ENCODE assay signal across 8 mouse cellular contexts in genomic region chr13:67305822-67306672, GRCm38 (mm10). TPM values are rescaled to one million over a fixed set of nuclear protein-coding genes. Genes with fewer than 3 reads are reported as not detected.
DNase-seq lines count a peak whose midpoint lies in the region; ATAC-seq lines count a peak whose summit lies in the region.

Gene Zfp457 (minus strand): TSS chr13:67306485.

- H3K4me3 ChIP-seq in hindbrain, embryonic 16.5 days (ENCODE audit: low read length) = peak within 1 kb of the TSS; percentile 49
- H3K4me3 ChIP-seq in macrophage (ENCODE audit: inconsistent target) = peak within 1 kb of the TSS; percentile 93

- H3K27ac ChIP-seq in hindbrain, embryonic 16.5 days (ENCODE audit: low read depth, low read length) = peak within 1 kb of the TSS; percentile 46
- H3K27ac ChIP-seq in macrophage = peak within 1 kb of the TSS; percentile 58

- peak within 1 kb of the TSS; percentile 82 for H3K4me2 ChIP-seq in hindbrain, embryonic 16.5 days (ENCODE audit: low read length)

- WGBS in hindbrain, embryonic 16.5 days = 9% methylated on average over 16 of the region's 16 CpGs
- 8% methylated on average over 16 of the region's 16 CpGs for WGBS in macrophage (ENCODE audit: missing documents)

- no peaks in the 10 kb centered on the region for H3K36me3 ChIP-seq in hindbrain, embryonic 16.5 days (ENCODE audit: control insufficient read depth, insufficient read depth, low read length)
- H3K36me3 ChIP-seq in macrophage (ENCODE audit: inconsistent target) = no peaks in the 10 kb centered on the region

- ATAC-seq in hindbrain, embryonic 16.5 days = peak; percentile 99

- no peaks in the 10 kb centered on the region for H3K79me2 ChIP-seq in macrophage (ENCODE audit: inconsistent target)

- no peaks in the 10 kb centered on the region for H3K27me3 ChIP-seq in hindbrain, embryonic 16.5 days (replicated peaks; ENCODE audit: control insufficient read depth, insufficient read depth, low read length)

- peak; percentile 39 for DNase-seq in WW6 (ENCODE audit: low read depth, low spot score)
- peak; percentile 48 to 77 for DNase-seq in cerebellum, postnatal 4 days (ENCODE audit: low spot score in 2 of 2)
- DNase-seq in gastrocnemius, adult 18-20 months (ENCODE audit: low spot score) = peak; percentile 94
- DNase-seq in left cerebral cortex, adult 18-20 months (ENCODE audit: low spot score in 2 of 2) = peak; percentile 92
- DNase-seq in right cerebral cortex, adult 18-20 months = peak; percentile 93
- peak; percentile 38 for DNase-seq in urinary bladder, postnatal 10 days (ENCODE audit: low spot score)

- H3K9me3 ChIP-seq in hindbrain, embryonic 16.5 days (ENCODE audit: control insufficient read depth, low read length) = no peaks in the 10 kb centered on the region

- peak within 1 kb of the TSS; percentile 67 for H3K9ac ChIP-seq in hindbrain, embryonic 16.5 days (ENCODE audit: low read depth, low read length)

- peaks cover 6% of the 10 kb centered on the region for H3K4me1 ChIP-seq in hindbrain, embryonic 16.5 days (ENCODE audit: control insufficient read depth, insufficient read depth, low read depth, low read length)

RNA-seq across cellular contexts. Expression of gene Zfp457, which starts in this region (rescaled TPM):
- total RNA-seq in gastrocnemius, adult 18-20 months (2021) = 1 to 10 TPM; 5.1 to 5.4 TPM
- 1.0 and 1.1 TPM in 2 replicates for polyA plus RNA-seq in hindbrain, embryonic 16.5 days (2015; fragmentation: Nextera tagmentation; extraction: Ambion mirVana)
- 1 to 10 TPM; 5.1 to 7.2 TPM for total RNA-seq in left cerebral cortex, adult 18-20 months (2021)
- 1 to 10 TPM in 21 of 26 experiments, under 1 TPM in 3, not detected in 2; 0.67 to 9.1 (median 2.6) TPM for total RNA-seq in macrophage (2018; cell fraction: chromatin; rRNA removed)
- under 1 TPM in 11 of 26 experiments, not detected in 15; 0.10 to 0.58 (median 0.22) TPM for total RNA-seq in macrophage (2018; cell fraction: cytosol; rRNA removed)
- 1 to 10 TPM in 18 of 26 experiments, under 1 TPM in 7, not detected in 1; 0.51 to 6.6 (median 1.9) TPM for total RNA-seq in macrophage (2018; cell fraction: nucleus; rRNA removed)
- polyA plus RNA-seq in macrophage (2018) = not detected in 3 replicates

Comparison
In these comparisons a context has a peak if more than half of its experiments do, and no peak if none do; other contexts are left out.
1. Peak in every context shown above with its lines: DNase-seq, ATAC-seq, H3K4me3 ChIP-seq and H3K27ac ChIP-seq.
2. DNase-seq: peak in every context shown above with its lines; median percentile 94 in gastrocnemius, adult 18-20 months; 93 in right cerebral cortex, adult 18-20 months; 92 in left cerebral cortex, adult 18-20 months; 62 in cerebellum, postnatal 4 days; 39 in WW6; 38 in urinary bladder, postnatal 10 days.